Mouse (Mus musculus) splenic B cell, adult 2 months (primary cell): ENCODE measurements around the gene Col4a2.

Experiments used
- DNase-seq: peaks from one replicate; pipeline ENCODE4 v3.0.0-alpha.2; 2011; ENCODE audit warnings: low read depth, low spot score
- H3K27me3 ChIP-seq: 2 replicates; pipeline ENCODE4 v1.6.1; 2012; ENCODE audit warnings: mild to moderate bottlenecking, low read length, moderate library complexity, mixed read lengths; ENCODE audit not compliant: control insufficient read depth, poor library complexity, insufficient read depth, severe bottlenecking
- H3K36me3 ChIP-seq: 2 replicates; pipeline ENCODE4 v1.6.1; 2012; ENCODE audit warnings: mild to moderate bottlenecking, low read length, moderate library complexity, mixed read lengths; ENCODE audit not compliant: control insufficient read depth, poor library complexity, insufficient read depth, severe bottlenecking

The Col4a2 gene

DNA sequence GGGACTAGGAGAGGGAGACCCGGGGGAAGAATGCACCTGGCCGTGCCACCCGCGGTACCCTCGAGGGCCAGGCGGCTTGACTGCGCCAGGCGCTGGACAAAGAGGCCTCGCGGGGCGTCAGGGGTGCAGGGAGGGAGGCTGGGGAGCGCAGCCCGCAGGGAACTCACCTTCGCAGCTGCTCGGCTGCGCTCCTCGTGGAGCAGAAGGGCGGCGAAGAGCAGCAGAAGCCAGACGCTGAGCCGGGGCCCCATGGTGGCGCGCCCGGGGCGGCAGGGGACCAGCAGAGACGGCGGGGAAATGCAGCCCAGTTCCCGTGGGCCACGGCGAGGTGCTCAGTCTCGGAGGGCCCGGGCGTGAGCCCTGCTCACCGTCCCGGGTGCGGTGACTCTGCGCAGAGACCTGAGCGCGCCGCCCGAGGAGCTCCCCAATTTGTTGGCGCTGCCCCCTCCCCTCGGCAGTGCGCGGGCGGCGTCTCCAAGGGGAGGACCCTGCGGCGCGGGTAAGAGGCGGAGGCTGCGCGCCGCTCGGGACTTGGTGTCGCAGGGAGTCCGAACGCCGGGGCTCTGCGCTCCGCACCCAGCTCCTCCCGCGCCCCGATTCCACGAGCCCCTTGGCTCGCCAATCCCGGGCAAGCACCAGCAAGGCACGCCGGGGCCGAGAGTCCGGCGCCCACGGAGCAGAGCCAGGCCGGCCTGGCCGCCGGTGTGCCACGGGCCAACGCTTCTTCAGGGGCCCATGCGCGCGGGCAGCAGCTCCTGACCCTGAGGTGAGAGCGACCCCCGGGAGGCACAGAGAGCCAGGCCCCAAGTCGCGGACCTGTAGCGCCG is at the start of gene Col4a2, which contains the start of gene Col4a1:
Col4a2 (plus strand) TSS at position 457 of the 827 bp plus-strand sequence.
Col4a1 (minus strand) TSS at position 478 of the 827 bp plus-strand sequence.
- no peaks in the 10 kb centered on the region for H3K27me3 ChIP-seq
- no peak for DNase-seq
- H3K36me3 ChIP-seq, result no peaks in the 10 kb centered on the region

DNA sequence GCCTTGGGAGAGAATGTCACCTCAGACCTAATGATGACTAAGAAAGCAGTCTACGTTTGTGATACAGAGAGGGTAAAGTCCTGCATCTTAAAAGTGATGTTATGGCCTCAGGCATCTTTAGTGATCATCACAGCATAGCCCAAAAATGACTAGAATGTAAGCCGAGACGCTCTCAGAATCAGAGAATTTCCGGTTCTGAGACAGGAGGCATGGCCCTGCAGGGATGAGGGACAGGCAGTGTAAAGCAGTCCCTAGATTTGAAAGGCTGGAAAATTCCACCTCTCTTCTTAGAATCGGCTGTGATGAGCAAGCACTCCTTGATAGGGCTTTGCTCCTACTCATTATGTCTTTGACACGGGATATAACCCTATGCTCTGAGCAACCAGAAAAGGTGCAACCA is 48.8 kb upstream of the Col4a2 start:
- Histone ChIP-seq H3K36me3 (no peaks in the 10 kb centered on the region), H3K27me3 (no peaks in the 10 kb centered on the region)
- no peak for DNase-seq

DNA sequence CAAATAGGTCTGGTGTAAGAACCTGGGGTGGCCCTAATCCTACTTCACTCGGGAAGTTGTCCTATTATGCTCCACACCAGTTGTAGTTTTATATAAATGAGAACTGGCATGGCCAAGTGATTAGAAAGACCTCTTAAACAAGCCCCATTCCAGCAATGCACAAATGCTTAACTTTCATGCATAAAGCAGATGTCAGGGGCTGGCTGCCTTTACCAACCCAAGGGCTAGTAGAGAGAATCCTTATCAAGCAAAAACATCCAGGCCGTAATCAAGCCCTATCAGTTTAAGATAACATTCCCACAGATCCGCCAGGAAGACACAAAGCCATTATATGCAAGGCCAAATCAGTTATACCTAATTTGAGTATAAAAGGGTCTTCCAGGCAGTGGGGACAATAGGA is 46.6 kb upstream of the Col4a2 start:
- H3K27me3 ChIP-seq, result no peaks in the 10 kb centered on the region
- DNase-seq, result no peak

DNA sequence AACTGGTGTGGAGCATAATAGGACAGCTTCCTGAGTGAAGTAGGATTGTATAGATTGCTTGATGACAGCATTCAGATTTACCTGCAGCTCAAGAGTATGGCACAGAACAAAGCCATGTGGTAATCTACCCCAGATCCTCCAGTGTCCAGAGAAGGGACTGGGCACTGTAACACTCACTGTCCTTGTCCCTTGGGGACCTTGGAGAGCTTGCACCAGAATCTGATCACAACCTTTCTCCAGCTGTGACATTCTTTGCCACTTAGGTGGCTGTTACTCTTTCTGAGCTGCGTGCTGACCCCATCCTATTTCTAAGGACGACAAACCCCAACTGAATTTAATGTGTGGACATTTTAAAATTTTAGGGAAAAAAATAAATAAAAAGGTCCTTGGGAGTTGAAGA is 46.1 kb upstream of the Col4a2 start:
- H3K36me3 ChIP-seq, result no peaks in the 10 kb centered on the region
- DNase-seq, result no peak
- H3K27me3 ChIP-seq, result no peaks in the 10 kb centered on the region

More for the DNA sequence above, 46.6 kb upstream of the Col4a2 start:
- no peaks in the 10 kb centered on the region for H3K36me3 ChIP-seq

DNA sequence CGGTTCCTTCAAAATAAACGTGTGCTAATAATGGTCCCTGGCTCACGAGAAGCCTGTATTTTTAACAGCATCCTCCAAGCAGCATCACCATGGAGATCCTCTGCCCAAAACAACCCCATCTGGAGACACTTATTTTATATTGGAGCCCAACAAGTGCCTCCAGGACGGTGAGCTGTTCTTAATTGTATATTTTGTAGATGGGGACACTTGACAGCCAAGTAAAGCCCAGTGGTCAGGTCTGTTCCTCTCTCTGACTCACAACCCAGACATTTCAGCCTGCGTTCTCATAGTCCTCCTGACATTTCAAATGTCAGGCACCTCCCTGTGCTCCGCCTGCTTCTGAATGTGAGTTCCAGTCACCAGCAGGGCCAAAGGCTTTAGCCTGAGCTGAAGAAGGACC is 43.9 kb upstream of the Col4a2 start:
- DNase-seq, result no peak
- Histone ChIP-seq H3K27me3 (no peaks in the 10 kb centered on the region), H3K36me3 (no peaks in the 10 kb centered on the region)

DNA sequence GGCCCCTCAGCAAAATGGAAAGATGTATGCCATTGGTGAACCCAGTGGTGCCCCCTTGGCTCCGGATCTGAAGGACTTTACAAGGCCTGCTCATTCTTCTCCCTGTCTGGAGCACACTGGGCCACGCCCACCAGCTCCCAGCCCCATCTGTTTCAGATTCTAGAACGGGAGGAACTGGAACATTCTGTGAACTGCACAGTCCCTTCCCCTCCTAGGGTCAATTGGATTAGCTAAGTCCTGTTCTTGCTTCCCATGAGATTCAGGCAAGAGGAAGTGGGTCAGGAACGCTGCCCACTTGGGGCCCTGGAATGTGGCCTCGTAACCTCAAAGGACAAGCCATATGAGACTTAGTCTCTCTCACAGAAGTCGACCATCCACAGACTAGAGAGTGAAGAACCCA is 41.8 kb upstream of the Col4a2 start:
- DNase-seq, result no peak
- H3K27me3 ChIP-seq, result no peaks in the 10 kb centered on the region
- no peaks in the 10 kb centered on the region for H3K36me3 ChIP-seq

DNA sequence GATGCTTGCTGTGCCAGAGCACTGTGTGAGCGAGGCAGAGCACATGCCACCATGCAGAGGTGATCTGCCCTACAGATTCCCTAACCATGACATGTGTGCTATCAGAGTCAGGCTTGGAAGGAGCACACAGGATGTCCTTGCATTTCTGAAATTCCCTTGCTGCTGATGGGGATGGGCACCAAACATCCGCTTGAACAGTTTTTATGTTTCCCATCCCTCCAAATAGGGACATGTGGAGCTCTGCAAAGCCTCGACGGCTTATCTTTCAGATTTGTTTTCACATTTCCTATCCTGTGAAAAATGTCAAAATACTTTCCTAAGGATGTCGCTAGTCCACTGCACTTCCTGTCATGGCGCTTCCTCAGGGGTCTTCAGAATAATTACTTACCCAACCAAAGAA is 40.4 kb upstream of the Col4a2 start:
- H3K27me3 ChIP-seq, result no peaks in the 10 kb centered on the region
- no peaks in the 10 kb centered on the region for H3K36me3 ChIP-seq
- no peak for DNase-seq

DNA sequence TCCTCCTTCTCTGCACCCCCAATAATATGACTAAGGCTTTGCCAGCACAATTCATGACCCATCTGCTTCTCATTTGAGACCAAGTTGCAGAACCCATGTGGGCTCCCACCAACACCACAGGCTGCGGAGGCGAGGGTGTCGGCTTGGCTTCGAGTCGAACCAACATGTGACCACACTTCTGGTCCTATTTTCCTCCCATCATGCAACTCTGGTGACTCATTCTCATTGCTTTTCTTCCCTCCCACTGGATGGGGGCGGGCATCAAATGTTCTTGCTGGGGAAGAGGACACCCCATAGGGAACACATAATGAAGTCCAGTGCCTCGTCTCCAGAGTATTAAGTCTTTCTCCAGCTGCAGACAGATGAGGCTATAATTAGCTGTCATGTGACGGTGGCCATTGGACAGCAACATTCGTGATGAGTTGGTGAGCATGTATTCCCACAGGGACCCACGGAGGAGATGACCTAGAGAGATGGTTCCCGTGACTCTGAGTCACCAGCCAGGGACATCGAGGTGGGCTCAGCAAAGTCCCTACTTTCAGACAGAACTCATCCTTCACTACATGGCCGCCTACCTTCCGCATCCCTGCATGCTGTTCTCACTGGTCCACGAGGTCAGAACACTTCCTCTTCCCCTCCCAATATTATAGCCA is 39.0 kb upstream of the Col4a2 start:
- Histone ChIP-seq H3K36me3 (no peaks in the 10 kb centered on the region), H3K27me3 (no peaks in the 10 kb centered on the region)
- DNase-seq, result no peak

DNA sequence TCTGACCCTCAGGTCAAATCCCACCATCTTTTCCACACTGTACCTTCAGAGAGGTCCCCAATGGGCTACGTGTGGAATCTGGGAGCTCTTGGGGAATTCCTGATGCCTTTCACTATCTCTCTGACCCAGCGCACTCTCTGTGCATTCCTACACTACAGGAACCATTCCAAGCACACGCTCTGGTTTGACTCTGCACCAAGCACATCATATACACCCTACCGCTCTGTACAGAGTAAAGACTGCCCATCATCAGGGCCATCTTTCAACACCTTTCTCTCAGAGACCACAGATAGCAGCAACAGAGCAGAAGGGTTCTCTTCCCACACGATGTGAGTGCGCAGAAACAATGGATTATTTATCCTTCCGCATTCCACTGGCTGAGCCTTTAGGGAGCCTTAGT is 38.2 kb upstream of the Col4a2 start:
- Histone ChIP-seq H3K36me3 (no peaks in the 10 kb centered on the region), H3K27me3 (no peaks in the 10 kb centered on the region)
- no peak for DNase-seq

DNA sequence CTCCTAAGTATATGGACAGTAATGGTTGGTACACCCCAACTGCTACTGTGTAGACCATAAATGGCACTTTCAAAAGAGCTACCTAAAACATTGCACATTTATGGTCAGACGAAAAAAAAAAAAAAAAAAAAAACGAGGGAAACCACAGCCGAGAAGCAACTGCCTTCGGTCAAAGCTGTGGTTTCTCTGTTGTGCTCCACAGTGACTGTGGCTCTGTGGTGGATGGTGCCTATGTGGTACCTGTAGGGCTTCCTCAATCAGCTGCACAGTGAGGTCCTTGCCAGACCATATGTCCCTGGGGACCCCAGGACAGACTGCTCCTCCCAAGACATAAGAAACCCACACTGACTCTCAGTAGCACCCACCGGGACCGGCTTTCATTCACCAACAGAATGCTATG is 36.3 kb upstream of the Col4a2 start:
- no peaks in the 10 kb centered on the region for H3K36me3 ChIP-seq
- no peaks in the 10 kb centered on the region for H3K27me3 ChIP-seq
- DNase-seq, result no peak

DNA sequence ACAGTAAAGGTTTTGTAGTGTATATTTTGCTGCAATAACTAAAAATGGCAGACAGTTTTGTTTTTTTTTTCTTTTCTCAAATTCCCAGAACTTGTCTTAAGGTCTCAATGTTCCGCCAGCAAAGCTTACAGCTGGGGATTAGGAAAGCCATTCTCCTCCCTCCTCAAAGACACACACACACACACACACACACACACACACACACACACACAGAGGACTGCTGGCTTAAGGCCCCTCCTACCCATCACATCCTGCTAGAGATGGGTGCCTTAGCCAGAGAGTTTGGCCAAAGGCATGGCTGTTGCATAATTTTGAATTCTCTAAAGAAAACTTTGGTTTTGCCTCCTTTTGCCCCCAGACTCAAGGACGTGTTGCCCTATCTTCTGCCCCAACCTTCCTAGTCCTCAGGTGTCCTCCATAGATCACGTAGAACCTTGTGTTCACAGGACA is 35.0 kb upstream of the Col4a2 start:
- no peaks in the 10 kb centered on the region for H3K36me3 ChIP-seq
- DNase-seq, result no peak
- no peaks in the 10 kb centered on the region for H3K27me3 ChIP-seq

DNA sequence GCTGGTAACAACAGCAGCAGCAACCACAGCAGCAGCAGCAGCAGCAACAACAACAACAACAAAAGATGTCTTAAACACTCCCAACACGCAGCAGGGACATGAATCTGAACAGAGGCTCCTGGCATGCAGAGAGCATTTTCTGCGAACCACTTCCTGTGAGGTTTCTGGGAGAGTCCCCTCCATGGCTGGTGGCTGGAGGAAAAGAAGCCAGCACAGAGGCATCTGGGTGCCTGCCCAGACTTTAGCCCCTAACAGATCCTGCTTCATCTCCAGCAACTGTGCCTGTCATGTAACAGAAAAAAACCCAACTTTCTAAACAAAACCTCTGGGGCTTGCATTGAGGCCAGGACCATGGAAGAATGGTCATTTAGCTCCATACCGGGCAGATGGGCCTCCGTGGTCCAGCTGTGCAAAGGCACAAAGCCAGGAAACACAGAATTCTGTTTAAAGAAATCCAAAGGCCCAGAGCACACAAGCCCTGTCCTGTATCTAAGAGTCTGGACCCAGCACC is 34.4 kb upstream of the Col4a2 start:
- H3K36me3 ChIP-seq, result no peaks in the 10 kb centered on the region
- DNase-seq, result no peak

DNA sequence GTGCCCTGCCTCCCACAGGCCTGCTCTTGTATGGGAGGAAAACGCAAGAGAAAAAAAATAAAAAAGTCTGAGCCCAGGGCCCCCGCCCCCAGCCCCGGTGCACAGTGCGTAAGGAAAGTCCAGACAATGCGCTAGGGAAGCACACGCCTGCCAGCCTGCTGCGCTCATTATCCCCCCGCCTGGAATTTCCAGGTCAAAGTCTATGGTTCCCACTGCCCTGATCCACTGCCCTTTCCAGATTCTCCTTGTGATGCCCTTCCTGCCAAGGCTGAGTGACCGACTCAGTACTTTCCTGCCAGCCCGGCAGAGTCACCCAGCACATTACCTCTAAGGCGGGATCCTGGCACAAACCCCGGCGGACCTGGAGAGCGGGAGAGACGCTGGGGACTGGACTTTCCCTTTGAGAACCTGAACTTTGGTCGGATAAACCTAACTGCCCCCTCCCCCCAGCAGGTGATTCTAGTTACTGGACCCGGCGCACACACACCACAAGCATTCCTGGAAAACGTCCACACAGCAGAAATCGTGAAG is 33.2 kb upstream of the Col4a2 start:
- no peak for DNase-seq

More for the DNA sequence above, 34.4 kb upstream of the Col4a2 start:
- H3K27me3 ChIP-seq, result no peaks in the 10 kb centered on the region

DNA sequence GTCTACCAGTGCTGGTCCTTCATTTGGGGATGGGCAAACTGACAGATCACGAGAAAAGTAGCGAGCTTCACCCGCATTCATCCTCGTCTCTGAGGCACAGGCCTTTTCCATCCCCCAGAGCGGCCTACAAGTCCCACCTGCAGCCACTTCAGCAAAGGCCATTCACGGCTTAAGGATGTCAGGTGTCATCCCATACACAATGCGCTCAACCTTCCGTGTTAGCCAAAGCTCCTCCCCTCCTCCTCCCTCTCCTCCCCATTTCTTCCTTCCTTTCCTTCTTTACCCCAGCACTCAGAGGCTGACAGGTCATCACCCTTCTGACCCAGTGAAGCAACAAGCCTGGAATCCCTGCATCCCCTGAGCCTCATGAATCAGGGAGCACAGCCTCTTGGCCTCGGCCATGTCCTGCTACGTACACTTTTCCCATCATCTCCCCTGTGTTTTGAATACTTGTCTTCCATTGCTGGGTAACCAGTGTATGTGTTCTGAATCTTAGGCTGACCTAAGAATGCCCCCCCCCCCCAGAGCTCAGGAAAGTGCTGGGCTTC is 31.8 kb upstream of the Col4a2 start:
- no peaks in the 10 kb centered on the region for H3K27me3 ChIP-seq
- no peaks in the 10 kb centered on the region for H3K36me3 ChIP-seq
- no peak for DNase-seq

More for the DNA sequence above, 33.2 kb upstream of the Col4a2 start:
- H3K36me3 ChIP-seq, result no peaks in the 10 kb centered on the region
- H3K27me3 ChIP-seq, result no peaks in the 10 kb centered on the region

DNA sequence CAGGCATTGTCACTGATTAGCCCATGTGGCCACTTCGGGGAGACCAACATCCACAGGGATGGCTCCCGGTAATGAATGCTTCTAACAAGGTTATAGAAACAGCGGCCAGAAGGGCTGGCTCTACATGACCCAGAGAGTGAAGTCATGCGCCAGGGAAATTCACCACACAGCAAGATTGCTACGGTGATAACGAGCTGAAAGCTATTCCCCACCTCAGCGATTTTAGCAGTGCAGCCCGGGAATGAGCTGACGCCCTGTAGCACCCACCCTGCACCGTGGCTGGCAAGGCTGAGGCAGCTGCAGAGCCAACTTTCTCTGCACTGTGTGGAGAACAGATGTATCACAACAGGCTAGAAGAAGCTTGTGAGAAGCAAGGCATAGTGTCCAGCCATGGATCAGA is 30.5 kb upstream of the Col4a2 start:
- DNase-seq, result no peak
- Histone ChIP-seq H3K27me3 (no peaks in the 10 kb centered on the region), H3K36me3 (no peaks in the 10 kb centered on the region)
